Mouse (Mus musculus): ENCODE data around the gene Zbtb44.
A peak's percentile ranks its signal among the peaks of the same experiment; 100 is the strongest.

Zbtb44 gene

GRCm38 (mm10) chr9:31072256-31072655 is 41.8 kb downstream of the Zbtb44 start:
- DNase-seq, result no peak

DNA sequence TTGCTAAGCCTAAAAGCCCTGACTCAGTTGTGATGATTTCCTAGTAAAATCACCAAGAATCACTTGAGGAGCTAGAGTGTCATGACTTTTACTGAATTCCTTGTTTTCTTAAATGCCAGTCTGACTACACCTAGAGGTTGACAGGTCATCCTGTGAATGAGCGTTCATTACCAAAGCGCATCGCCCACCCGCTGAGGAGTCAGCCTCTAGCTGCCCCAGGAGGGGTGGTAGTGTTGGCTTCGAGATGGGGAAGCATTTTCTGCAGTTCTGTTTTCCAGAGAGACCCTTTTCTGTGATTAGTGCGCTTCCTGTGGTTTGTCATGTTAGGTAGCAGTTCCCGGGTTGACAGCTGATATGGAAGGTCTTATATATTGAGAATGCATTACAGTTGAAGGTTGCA is 43.4 kb downstream of the Zbtb44 start:
- DNase-seq, result no peak

DNA sequence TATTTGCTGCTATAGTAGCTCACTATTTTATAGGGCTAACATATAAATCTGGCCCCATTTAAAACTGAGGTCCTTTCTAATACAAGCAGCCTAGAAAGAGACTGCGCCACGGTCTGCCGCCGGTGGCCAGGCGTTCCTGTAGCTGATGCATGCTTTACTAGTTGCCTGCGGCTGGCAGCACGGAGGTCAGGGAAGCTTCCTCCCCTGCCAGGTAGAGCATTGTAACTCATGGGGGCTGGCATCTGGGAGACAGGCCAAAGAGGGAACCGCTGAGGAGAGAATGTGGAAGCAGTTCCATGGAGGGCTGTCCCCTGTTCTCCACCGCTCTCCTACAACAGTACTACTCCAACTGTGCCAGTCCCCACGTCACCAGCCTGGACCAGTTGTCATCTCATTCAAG is 44.4 kb downstream of the Zbtb44 start:
- DNase-seq, result no peak

- DNase-seq, result no peak
Observed at GRCm38 (mm10) chr9:31080726-31081125, 50.3 kb downstream of the Zbtb44 start.

DNA sequence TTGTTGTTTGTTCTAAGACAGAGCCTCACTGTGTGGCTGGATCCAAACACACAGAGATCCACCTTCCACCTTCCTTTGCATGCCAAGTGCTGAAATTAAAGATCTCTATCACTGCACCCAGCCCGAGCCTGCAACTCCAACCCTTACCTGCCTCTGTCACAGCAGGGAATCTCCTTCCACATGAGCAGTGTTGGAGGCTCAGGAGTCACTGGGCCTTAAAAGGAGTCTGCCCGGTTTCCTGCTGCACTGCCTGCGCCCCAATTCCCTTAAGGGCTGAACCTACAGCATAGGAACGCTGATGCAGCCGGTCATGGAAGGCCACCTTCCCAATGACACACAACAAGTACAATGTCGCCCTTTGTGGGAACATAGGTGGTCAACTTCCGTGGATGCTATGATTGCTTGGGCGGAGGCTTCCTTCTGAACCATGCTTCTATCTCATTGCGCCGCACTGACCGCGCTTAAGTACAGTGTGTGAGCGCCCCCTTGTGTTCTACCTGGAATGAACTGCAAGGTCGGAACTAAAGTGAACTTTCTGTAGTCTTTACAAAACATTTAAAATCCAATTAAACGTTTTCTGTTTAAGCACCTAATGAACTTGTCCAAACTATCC is 51.7 kb downstream of the Zbtb44 start:
- peak; percentile 68 for DNase-seq

DNA sequence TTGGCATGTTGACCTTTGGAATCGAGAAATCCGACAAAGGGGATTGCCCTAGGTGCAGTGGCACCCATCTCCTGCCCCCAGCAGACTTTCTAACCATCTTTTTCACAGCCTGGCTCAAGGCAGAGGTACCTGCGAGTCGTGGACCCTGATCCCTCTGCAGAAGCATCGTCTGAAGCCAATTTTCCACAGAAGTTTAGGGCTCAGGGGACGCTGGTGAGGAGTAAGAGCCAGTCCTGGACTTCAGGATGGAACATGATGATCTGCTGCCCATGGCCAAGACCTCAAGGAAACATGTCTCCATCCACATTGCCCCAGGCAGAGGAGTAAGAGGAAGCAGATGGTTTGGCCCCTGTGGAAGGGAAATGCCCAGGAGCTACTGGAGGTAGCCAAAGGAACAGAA is 52.3 kb downstream of the Zbtb44 start:
- no peak for DNase-seq

DNA sequence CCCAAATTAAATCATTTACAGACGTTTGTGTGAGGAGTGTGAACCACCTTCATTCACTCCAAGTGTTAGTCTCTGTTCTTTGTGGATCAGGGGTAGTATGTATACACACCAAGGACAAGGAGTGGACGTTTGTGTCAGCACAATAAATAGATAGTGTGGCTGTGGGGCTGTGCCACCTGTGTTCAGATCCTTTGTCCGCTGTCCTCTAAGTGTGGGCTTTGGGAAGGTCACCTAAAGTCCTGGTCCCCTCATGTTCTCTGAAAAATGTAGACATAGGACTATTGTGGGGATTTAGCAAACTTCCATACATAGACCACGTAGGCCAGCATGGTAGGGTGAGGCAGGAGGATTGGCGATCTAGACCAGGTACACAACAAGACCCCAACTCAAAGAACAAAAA is 55.1 kb downstream of the Zbtb44 start:
- no peak for DNase-seq

- DNase-seq, result peak; percentile 65
Observed at GRCm38 (mm10) chr9:31086085-31086753, 55.8 kb downstream of the Zbtb44 start.

DNA sequence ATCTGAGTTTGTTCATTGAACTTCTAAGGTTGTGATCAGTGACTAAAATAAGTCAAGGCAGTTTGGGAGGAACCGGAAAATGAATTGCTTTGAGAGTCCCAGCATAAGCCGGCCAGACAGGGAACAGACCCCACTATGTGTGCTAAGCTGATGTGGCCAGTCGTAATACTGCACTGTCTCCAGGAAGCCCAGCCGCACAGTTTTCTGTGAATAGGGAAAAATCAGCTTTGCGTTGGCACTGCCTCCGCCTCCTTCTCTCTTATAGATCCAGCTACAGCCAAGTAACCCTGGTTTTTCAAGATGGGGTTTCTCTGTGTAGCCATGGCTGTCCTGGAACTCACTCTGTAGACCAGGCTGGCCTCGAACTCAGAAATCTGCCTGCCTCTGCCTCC is 56.3 kb downstream of the Zbtb44 start:
- DNase-seq, result no peak

GRCm38 (mm10) chr9:31087466-31087865 is 57.0 kb downstream of the Zbtb44 start:
- no peak for DNase-seq

GRCm38 (mm10) chr9:31088116-31088515 is 57.7 kb downstream of the Zbtb44 start:
- no peak for DNase-seq

GRCm38 (mm10) chr9:31088883-31089282 is 58.4 kb downstream of the Zbtb44 start:
- no peak for DNase-seq

GRCm38 (mm10) chr9:31089541-31089940 is 59.1 kb downstream of the Zbtb44 start:
- DNase-seq, result no peak

- DNase-seq, result no peak
Observed at GRCm38 (mm10) chr9:31090081-31091023, 59.9 kb downstream of the Zbtb44 start.

DNA sequence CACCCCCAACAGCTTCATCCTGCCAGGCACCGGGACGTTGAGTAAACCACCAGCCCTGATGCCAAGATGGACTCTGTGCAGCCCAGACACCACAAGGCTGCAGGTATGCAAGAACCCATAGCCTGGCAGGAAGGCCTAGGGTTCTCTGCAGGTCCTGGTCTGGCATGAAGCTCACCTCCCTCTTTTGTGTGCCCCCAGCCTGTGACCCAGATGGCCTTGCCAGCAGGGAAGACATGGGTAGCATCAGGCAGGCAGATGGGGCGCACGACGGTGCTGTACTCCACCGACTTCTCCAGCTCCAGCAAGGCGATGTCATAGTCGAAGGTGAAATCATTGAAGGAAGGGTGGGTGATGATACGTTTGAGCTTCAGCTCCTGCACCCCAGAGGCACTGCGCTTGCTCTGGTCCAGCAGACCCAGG is 60.7 kb downstream of the Zbtb44 start:
- no peak for DNase-seq

DNA sequence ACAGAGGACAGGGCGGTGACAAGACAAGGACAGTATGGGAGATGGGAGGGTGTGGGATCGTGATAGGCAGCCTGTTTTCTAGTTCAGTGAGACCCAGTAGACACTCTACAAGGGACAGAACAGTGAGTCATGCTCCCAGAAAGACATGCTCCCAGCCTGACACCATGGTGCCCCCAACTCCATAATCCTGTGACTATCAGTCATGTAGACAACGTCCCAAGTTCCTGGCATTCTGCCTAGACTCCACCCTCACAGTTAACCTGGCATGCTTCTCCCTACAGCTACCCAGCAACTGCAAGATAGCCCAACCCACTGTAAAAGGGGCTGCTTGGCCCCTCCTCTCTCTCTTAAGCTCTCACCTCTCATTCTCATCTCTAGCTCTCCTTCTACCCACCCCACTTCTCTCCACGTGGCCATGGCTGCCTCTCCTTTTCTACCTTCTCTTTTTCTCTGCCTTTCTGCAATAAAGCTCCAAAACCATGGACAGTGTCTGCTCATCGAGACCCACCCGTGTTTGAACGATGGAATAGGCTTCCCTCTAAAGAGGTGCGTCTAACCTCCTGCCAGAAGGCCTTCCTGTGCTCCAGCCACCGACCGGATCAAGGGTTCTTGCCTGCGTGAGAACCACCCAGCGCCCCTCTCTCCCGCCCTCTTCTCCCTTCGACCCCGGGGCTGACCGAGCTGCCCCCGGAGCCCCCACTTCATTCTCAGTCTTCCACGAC is 61.8 kb downstream of the Zbtb44 start:
- DNase-seq, result no peak

DNA sequence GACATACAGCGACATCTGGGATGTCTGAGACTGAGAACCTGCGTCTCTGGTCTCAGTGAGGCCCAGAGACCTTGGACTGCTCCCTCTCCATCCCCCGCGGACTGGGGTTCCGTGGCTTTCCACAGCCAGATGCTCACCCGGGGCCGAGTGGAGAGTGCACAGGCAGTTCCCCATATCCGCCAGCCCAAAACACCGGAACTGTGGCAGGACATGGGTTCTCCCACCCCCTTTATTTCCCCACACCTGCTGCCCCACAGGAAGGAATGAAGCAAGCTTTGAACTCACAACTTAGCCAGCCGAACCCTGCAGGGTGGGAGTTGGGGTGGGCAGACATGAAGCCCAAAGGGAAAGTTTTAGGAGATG is 62.4 kb downstream of the Zbtb44 start:
- DNase-seq, result no peak

DNA sequence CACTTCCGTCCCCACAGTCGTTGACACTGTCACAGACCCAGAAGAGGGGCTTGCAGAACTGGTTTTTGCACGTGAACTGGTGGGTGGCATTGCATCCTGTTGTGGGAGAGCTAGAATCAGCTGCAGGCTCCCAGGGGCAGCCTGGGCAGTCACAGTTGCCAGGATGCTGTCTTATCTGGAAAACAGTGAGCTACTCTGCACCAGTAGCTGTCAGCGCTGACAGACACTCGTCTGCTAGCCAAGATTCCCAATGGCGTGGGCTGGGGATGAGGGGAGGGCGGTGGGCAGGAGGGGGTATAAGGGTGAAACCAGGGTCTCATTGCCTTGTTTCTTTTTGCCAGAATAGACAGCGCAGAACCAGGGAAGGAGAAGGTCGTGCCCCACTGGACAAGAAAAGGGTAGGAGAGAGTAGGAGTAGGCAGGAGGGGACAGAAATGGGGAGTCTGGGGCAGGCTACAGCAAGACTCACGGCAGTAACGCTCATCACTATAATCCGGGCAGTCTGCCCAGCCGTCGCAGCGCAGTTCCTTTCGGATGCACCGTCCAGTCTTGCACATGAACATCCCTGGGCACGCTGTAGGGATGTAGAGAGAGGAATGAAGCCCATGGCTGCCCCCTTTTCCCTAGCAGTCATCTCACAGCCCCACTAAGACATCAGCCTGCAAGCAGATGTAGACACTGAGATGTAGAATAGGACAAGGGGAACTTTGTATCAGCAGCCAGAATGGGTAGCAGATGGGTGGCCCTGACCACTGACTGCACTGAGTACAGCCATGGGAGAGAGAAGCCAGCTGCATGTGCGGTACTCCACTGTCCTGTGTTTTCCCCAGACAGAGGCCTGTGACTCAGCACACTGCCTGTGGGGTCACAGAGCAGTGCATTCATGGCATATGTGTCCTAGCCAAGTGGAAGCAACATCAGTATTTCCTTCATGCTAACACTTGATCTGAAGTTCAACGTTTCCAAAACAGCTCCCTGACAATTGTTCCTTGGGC is 66.9 kb downstream of the Zbtb44 start:
- no peak for DNase-seq

GRCm38 (mm10) chr9:31098118-31098517 is 67.7 kb downstream of the Zbtb44 start:
- DNase-seq, result no peak

- DNase-seq, result no peak
Observed at GRCm38 (mm10) chr9:31108464-31108863, 78.0 kb downstream of the Zbtb44 start.

DNA sequence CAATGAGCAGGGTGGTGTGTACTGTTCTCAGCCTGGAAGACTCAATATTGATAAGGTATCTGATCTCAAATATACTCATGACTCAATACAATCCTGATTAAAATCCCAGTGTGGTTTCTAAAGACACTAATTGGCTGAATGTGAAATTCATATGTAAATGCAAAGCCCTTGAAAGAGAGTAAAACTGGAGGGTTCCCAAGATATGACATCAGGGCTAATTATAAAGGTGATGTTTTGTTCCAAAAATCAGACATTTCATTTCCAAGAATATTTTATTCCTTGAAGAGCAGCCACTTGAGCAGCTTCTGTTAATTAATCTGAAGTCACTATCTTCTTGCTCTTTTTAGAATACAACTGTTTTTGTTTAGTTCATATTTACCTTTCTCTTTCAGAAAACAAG is 85.1 kb downstream of the Zbtb44 start:
- no peak for DNase-seq

DNA sequence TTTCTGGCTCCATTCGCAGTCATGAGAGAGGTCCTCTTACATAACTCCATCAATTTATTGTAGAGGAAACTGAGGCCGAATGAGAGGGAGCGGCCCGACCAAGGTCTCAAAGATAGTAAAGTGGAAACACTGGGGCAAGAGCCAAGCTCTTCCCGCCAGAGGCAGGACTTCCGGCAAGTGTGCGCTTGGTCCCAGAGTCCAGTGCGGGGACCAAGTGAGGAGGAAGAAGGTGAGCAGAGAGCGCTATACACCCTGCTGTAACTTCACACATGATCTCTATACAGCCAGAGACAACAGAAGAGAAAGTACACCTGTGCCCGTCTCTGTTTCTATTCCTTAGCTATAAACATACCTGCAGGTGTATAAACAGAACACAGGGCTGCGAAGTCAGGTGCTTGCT is 86.6 kb downstream of the Zbtb44 start:
- no peak for DNase-seq
